Mouse (Mus musculus) erythroid progenitor cell, adult 5-6 weeks (primary cell): ENCODE data around the gene Fbxo47. TPM values are rescaled to one million over a fixed set of nuclear protein-coding genes. Genes with fewer than 3 reads are reported as not detected.

ENCODE experiments used
- ATAC-seq: replicated peaks from 2 replicates; pipeline ENCODE4 v1.8.0; 2016; ENCODE audit warnings: moderate number of reproducible peaks, mild to moderate bottlenecking, moderate TSS enrichment, inconsistent platforms; ENCODE audit not compliant: poor library complexity, low FRiP score, severe bottlenecking
- total RNA-seq, 2 experiments: library from RNA; stranded (forward) in 1 of 2; stranded (reverse) in 1 of 2; fragments of 150-400 nt in 1 of 2; fragments of 186-747, 209-891 nt in 1 of 2; gene quantifications; 2 replicates each; pipeline versions ENCODE4 v1.2.3 to v1.2.4; 2015 to 2017; ENCODE audit warnings: low replicate concordance in 2 of 2

The Fbxo47 gene
- not detected in 2 replicates for total RNA-seq (2015; ENCODE audit: low replicate concordance)
- total RNA-seq (2017; ENCODE audit: low replicate concordance): 0.61 and 0.64 TPM in 2 replicates

DNA sequence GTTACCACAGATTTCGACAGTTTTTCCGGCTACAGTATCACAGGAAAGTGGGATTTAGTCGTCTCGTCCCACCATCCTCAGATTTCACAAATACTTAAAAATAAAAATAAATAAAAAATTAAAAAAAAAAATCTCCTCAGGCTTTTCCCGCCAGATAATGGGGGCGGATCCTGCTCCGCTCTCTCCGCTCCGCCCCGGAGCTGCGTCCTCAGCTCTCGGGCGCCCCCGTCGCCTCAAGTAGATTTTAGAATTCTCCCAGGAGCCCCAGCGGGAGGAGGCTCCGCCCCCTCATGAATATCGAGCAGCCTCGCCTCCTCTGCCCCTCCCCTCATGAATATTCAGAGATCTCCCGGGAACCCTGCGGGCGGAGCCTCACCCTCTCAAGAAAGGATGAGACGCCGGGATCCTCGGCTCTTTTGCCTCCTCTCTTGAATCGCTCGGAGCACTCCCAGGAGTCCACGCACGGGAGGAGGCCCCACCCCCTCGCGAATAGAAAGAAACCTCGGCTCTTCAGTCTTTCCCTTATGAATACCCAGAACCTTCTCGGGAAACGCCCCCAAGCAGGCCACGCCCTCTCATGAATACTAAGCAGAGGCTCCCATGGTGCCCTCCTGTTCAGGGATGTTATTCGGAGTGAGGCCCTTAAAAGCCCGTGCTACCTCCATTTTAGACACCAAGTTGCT, at the start of gene Fbxo47:
Fbxo47 (minus strand) TSS at position 237 of the 683 bp plus-strand sequence.
- ATAC-seq: peak; percentile 97

DNA sequence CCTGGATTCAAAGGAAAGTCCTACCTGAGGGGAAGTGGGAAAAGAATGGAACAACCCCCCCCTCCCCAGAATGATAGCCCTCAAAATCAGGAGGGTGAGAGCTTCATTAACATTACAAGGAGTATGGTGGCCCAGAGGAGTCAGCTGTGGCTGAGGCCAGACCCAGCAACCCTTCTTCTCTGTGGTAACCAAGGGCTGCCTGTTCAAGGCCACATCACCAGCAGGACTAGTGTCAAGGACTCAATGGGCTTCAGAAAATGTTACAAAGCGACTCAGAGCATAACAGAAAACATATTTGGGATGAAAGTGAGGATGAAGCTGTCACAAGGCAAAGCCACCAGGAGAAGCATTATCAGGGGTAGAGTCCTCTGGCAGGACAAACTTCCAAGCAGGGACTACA, 49.6 kb upstream of the Fbxo47 start:
- ATAC-seq: no peak

DNA sequence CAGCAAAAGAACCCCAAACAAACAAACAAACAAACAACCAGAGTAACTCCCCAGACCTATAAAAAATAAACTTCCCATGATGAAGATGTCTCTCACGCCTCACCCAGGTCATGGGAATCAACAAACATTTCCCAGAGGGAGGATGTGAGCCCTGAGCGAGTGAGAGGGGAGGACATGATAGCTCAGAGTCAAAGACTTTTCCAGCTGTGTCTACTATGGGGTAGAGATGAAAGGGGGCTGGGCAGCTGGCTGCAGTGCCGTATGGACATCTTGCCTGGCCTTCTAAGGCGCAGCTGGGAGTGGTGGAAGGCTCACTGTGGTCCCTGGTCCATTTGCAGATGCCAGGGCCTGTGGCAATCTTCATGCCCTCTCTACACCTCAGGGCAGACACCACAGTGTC, 45.0 kb upstream of the Fbxo47 start:
- ATAC-seq: no peak

DNA sequence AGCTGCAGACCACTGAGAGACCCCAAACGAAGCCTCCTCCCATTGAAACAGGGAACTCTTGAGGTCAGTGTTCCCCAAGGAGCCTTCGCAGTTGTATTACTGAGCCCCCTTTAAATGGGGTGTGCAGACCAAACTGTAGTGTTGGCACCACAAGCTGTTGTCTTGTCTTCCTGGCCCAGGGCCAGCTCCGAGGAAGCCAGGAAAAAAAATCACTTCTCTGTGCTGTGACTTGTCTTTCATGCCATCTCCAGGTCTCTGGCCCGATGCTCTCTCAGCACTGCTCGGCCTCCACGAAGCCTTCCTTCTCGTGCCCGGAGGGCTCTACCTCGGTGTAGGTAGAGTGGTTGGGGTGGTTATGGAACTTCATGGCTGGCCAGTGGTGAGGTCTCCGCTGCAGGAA, 40.3 kb upstream of the Fbxo47 start:
- no peak for ATAC-seq

- ATAC-seq: no peak
Observed at GRCm38 (mm10) chr11:97923639-97924038, 39.7 kb upstream of the Fbxo47 start.

- ATAC-seq: no peak
Observed at GRCm38 (mm10) chr11:97915974-97916503, 32.1 kb upstream of the Fbxo47 start.

GRCm38 (mm10) chr11:97915471-97915870, 31.5 kb upstream of the Fbxo47 start:
- no peak for ATAC-seq

DNA sequence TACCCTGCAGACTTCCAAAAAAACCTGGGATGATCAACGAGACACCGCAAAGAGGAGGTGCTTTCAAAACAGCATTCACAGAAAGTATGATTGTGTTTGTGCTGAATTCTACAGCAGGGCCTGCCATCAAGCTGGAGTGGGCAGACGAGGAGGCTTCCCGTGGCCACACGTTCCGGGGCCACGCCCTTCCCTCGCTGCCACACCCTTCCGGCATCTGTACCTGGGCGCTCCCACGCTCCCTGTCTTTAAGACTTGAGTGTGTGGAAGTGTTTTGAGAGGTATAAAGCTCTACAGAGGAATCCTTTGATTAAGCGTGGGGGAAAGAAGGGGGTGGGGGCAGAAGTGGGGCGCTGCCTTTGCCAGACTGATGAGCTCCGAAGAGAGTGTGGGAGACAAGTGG, 29.2 kb upstream of the Fbxo47 start:
- ATAC-seq: no peak

DNA sequence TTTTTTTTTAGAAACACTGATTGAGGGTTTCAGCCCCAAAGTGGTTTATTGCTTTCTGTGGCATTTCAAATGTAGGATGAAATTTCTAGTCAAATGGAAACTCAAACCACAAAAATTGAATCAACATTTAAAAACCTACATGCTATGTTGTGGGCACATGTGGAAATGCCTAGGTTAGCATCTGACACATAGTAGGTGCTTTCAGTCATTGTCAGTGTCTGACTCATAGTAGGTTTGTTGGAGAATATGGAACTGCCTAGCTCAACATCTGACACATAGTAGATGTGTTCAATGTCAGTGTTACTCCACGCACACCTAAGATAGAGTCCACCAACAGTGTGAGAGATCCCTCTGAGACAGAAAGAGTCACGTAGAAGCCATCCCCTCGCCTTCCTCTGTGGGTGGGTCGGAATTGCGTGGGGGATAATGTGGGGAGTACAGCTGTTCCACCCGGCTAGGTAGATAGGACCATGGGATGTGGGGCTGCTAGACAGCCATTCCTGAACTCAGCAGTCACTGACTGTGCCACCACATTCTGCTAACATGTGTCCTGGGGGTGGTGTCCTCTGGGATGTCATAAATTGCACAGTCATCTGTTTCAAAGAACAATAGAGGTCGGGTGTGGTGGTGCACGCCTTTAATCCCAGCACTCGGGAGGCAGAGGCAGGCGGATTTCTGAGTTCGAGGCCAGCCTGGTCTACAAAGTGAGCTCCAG, 24.8 kb upstream of the Fbxo47 start:
- no peak for ATAC-seq

DNA sequence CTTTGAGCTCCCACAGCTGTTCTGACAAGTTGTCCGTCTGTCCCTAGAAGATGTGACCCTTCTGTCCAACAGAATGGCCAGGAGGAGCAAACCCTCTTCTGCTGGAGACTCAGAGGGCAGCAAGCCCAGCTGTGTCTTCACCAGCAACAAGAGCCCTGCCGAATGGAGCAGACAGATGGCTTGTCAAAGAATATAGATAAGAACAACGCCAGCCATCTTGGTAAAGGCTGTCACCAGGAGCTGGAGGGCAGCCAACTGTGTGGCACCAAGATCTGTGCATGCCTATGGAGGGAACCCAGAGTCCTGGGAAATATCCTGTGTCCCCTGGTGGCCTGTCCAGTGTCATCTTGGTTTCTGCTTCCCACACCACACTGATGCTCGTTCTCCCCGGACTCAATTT, 24.0 kb upstream of the Fbxo47 start:
- no peak for ATAC-seq

DNA sequence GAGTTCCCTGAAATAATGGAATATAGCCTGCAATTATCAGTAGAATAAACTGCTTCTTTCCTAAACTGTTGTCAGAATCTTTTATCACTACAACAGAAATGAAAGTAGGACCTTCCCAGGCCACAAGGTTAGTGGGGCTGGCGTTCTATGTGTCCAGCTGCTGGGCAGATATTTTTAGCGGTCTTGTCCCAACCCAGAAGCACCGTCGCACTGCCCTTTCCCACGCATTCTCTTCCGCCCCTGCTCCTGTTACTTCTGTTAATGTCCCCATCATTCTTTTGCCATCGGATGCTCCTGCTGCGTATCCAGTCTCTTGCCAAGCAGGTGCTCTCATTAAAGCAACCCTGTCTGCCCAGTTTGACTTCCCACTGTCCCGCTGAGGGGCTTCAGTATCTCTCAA, 23.0 kb upstream of the Fbxo47 start:
- no peak for ATAC-seq

DNA sequence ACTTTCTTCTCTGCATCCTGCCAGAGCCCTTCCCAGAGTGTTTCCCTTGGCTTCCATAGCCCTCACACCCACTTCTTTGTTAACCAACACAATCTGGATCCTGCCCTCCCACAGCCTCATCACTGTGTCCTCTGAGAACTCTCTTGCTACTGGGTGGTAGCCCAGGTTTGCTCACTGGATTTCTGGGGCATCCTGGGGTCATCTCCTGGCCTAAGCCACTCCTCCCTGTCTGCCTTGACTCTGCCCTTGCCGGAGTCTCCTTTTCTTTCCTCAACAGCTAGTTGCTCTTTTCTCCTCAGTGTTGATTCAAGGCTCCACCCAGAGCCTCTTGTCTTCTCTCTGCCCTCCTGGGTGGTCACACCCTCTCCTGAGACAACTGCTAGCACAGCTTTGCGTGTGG, 22.0 kb upstream of the Fbxo47 start:
- ATAC-seq: no peak

DNA sequence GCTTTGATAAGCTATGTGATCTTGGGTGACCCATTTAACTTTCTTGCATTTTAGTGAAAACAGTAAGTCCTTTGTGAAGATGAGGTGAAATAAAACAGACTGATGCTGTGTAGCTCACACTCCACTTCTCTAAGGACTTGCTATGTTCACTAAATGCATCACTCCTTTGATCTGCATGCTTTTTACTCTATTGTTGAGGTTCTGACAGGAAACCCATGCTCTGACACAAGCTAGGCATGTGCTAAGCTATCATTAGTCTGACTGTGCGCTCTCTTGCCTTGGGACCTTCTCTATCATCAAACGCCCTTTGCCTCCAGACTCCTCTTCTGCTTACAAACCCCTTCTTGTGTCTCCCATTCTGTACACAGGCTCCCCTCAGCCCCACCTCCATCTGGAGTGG, 21.6 kb upstream of the Fbxo47 start:
- no peak for ATAC-seq

DNA sequence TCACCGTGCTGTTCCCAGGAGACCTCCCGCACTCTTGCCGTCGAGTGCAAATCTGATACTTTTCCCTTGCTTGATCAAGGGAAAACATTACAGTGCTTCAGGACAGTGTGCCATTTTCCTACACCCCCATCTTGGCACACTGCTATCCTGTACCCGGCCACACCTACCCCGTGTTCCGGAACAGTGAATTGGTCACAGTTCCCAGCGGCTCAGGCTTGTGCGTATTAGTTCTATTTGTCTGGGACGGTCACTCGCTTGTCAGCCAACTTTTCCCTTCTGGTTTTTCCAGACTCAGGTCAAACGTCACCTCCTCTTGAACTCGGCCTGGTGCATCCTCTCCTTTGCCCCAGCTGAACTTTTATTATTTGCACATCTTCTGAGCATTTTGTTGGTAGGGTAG, 20.8 kb upstream of the Fbxo47 start:
- ATAC-seq: no peak

DNA sequence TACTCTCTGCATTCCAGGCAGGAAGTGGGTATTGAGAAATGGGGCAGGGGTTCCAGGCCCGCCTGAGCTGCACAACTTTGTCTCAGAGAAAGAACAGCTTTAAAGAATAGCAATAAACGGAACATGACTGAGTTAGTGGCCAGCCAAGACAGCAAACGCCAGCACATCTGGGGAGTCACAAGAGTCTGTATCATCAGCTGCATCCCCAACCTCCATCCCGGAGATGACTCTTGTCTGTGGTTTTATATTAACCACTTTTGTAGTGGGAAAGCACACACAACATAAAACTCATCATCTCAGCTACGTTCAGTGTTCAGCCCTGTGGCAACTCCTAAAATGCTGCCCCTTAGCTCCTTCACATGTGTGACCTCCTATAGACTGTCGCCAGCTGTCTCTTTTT, 17.9 kb upstream of the Fbxo47 start:
- ATAC-seq: no peak

GRCm38 (mm10) chr11:97899822-97900221, 15.9 kb upstream of the Fbxo47 start:
- ATAC-seq: peak; percentile 78

GRCm38 (mm10) chr11:97897568-97898185, 13.7 kb upstream of the Fbxo47 start:
- ATAC-seq: no peak

DNA sequence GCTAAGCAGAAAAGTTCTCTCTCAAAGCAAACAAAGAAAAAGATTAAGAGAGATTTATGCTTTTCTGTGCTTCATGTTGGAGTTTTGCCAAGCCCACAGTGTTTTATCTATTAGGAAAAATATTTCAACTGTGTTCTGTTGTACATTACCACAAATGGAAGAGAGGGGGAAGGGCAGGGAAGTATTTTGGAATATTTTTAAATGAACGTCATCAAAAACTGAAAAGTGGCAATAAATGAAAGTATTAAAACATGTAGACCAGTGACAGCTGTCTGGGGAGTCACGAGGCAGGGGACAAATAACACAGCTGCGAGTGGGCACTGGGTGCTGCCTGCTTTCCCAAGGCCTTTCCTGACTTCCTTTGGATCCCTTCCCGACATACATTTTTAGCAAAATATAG, 12.7 kb upstream of the Fbxo47 start:
- ATAC-seq: no peak

DNA sequence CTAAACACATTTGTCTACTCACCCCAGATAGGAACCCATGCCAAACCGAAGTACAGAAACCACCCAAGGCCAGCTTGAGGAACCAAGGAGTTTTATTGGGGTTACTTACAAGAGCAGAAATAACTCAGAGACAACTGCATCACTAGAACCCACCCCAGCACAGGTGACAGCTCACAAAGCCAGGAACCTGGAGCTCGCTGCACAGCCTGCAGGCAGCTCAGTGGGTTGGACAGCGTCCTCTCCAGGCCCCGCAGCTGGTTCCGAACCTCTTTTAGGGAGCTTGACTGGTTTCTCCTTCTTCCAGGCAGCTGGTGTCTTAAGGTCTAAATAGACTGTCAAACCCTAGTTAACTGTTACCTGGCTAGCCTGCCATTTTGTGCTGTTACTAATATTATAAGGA, 7.9 kb upstream of the Fbxo47 start:
- no peak for ATAC-seq

- no peak for ATAC-seq
Observed at GRCm38 (mm10) chr11:97885296-97885915, 1.5 kb upstream of the Fbxo47 start.
